Mouse (Mus musculus) cerebellum, adult 11-12 months (tissue): ENCODE results near the gene Btbd9.
A peak's percentile ranks its signal among the peaks of the same experiment; 100 is the strongest.

Source experiments
- DNase-seq: peaks from one replicate; pipeline ENCODE4 v3.0.0; 2022

Gene Btbd9

GRCm38 (mm10) chr17:30378221-30379010 is 197.9 kb downstream of the Btbd9 start:
- DNase-seq = no peak

GRCm38 (mm10) chr17:30377754-30378153 is 198.5 kb downstream of the Btbd9 start:
- DNase-seq = no peak

GRCm38 (mm10) chr17:30375107-30375506 is 201.2 kb downstream of the Btbd9 start:
- no peak for DNase-seq

GRCm38 (mm10) chr17:30368559-30368958 is 207.7 kb downstream of the Btbd9 start:
- DNase-seq = no peak

- no peak for DNase-seq
Measured at GRCm38 (mm10) chr17:30364701-30365100, 211.6 kb downstream of the Btbd9 start.

DNA sequence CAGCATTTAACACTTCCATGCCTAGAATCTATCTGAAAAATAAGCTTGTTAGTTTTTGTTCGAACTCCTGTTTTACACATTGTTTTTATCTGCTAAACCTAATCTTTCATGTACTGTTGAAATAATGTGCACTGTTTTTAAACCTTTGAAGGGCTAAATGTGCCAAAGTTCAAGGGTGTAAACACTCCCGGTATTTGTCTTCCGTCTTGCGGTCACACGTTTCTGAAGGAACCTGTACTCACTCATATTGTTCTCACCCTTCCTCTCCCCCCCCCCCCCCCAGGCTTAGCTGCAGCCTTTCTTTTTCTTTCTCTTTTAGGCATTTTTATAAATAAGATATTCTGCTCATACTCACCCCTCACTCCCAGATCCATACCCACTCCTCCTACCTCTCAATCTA is 212.9 kb downstream of the Btbd9 start:
- no peak for DNase-seq

- no peak for DNase-seq
Measured at GRCm38 (mm10) chr17:30360654-30361053, 215.6 kb downstream of the Btbd9 start.

DNA sequence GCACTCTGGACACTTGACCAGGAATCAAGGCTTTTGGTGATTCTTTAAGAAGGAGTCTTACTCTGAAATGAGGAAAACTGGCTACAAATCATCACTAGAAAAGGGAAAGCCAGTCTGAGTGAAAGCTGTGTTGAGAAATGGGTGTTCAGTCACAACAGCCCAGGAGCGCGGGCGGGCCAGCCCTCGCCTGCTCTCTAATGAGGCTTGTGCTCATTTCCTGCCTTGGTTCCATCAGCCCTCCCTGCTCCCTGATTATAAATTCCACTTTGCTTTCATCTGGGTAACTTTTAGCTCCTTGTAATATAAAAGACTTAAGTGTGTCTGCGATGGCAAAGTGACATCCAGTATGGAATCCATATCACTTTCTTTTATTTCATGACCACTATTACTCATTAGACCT is 216.9 kb downstream of the Btbd9 start:
- no peak for DNase-seq

- no peak for DNase-seq
Measured at GRCm38 (mm10) chr17:30355431-30355830, 220.9 kb downstream of the Btbd9 start.

DNA sequence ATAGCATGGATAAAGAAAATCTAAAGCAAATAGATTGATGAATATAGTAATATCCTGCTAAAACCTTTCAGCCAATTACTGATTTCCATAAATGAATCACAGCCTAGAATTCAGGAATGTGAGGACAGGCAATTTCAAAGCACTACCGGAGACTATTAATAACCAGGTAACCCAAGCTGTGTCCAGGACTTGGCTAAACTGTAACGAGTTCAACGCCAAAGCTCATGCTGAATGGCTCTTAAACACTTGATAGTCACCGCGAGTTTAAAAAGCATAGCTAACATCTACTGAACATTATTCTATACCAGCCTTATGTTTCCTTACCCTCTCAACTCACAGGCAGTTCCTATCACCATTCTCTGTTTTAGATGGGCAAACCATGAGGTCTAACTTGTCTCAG is 221.9 kb downstream of the Btbd9 start:
- DNase-seq = no peak

DNA sequence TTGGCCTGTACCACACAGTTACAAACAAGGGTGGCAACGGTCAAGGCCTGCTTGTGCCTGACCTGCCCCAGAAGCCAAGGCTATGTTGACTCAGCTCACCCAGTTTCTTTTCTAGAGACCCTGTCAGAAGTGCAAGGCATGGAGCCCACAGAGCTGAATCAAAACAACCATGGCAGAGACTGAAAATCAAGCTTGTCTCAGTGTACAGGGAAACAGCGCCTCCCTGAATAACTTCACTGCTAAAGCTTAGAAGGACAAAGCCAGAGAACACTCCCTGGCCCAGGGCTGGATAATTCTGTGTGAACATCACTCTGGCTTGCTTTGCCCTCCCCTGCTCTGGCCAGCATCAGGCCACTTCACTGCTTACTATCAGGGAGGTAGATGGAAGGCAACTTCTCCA is 228.3 kb downstream of the Btbd9 start:
- no peak for DNase-seq

- DNase-seq = no peak
Measured at GRCm38 (mm10) chr17:30347101-30347613, 229.1 kb downstream of the Btbd9 start.

DNA sequence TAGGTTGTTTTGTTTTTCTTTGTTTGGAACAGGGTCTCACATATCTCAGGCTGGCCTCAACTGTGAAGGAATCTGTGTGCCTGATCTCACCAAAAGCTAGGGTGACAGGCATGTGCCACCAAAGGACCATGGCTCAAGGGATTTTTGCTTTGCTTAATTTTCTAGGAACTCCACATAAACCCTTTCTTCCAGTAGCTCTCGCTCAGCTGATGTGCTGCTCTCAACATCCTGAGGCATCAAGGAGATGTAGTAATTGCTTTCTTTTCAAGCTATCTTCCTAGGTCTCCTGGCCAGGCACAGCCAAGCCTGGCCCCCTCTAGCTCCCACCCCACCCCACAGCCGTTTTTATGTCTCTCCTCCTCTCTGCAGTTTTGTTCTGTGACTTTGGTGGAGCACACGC is 231.3 kb downstream of the Btbd9 start:
- no peak for DNase-seq

- DNase-seq = no peak
Measured at GRCm38 (mm10) chr17:30343701-30344473, 232.4 kb downstream of the Btbd9 start.

GRCm38 (mm10) chr17:30341556-30341955 is 234.7 kb downstream of the Btbd9 start:
- DNase-seq = no peak

- no peak for DNase-seq
Measured at GRCm38 (mm10) chr17:30340495-30341126, 235.7 kb downstream of the Btbd9 start.

DNA sequence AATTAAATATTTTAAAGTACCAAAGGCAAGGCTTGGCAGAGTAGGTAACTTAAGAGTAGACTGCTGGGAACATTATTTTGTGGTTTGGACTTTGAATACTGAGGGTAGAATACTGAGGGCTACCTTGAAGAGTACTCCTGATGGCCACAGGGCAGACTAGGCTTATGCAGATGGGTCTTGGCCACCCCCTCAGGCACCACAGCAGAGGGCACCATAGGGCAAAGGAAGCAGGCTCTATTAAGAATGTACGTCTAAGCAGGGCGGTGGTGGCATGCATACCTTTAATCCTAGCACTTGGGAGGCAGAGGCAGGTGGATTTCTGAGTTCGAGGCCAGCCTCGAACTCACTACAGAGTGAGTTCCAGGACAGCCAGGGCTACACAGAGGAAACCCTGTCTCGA is 237.0 kb downstream of the Btbd9 start:
- DNase-seq = no peak

DNA sequence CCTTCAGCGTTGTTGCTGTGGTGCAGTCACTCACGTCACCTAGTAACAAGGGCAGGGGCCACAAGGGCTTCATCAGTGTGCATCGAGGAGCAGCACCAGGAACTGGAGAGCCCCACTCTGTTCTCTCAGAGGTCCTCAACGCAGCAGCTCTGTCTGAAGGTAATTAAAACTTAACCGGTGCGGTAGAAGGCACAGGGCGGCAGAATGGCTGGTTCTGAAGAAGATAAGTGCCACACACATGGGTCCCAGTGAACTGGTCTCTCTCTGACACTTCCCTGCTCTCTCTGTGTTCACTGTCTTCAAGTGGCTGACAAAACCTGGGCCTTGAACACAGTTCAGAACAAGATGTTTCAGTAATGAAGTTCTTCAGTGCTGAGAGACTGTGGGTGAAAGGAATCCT is 239.5 kb downstream of the Btbd9 start:
- no peak for DNase-seq

DNA sequence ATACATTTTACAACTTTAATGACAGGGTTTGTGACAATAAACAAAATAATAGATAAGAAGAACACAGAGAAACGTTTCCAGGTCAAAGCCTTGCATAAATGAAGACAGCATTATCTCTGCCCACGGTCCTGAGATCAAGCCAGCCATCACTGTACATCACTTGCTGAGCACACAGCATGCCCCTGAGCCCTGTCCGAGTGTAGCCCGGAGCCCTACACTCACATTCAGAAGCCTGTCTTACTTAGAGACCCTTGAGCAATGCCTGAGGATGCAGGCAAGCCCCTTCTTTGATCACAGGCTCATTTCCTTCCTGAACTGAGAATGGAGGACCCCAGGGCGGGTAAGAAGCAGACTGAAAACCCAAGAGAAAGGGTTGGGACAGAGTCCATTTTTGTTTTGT is 240.0 kb downstream of the Btbd9 start:
- no peak for DNase-seq

GRCm38 (mm10) chr17:30335746-30336145 is 240.5 kb downstream of the Btbd9 start:
- DNase-seq = peak; percentile 12

DNA sequence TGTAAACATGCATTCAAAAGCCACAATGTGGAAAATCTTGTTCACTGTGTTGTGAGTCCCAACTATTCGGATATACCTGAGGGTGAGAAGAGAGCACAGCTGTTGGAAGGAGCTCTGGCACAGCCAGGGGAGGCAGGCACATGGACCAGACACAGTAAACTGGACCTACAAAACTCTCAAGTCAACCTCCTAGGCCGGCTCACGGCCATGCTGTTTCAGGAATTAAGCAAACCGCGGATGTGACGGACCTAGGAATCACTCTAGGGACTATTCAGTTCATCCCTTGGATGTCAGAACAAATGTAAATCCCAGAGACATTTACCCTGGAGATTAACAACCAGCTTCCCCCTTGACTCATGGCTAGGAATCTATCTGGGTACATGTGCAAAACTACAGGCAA is 242.0 kb downstream of the Btbd9 start:
- DNase-seq = no peak

GRCm38 (mm10) chr17:30333136-30333535 is 243.2 kb downstream of the Btbd9 start:
- no peak for DNase-seq

DNA sequence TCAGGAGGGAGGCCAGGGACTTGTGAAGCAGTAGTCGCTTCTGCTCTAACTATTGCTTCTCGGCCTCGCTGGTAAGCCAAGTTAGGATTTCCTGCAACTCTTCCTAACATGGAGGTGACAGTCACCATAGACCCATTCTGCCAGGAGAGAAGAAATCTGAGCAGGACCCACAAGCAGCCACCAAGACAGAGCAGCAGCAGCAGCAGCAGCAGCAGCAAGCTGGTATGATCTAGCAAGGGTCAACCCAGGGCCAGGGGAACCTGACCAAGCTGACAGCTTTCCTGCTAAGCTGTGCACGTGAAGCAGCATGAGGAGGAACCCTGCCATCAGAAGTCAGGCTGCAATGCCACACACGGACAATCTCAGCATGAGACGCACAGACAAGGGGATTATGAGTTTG is 244.9 kb downstream of the Btbd9 start:
- no peak for DNase-seq

DNA sequence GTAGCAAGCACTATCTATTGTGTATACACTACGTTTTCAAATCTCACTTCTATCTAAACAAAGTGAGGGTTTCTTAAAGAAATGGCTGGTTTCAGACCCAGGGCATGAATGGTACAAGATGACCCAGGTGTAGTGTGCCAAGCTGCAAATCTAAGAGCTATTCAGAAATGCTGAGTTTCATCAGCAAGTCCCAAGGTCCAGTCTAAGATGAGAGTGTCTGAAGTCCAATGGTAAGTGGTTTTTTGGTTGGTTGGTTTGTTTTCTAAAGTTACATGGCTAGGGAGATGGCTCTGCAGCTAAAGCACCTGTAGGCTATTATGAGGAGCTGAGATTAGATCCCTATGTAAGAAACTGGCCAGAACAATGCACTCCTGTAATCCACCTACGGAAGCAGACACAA is 246.8 kb downstream of the Btbd9 start:
- DNase-seq = no peak
